Mouse (Mus musculus) regulatory T cell (primary cell): Measurements from ENCODE around the gene Hap1.
"Not testable (repeated sequence)": the region's sequence is repeated elsewhere in the genome, so short reads cannot be mapped to it uniquely, and the experiment has no call there.

Experiments used
- in situ Hi-C: fragments of 300-600 bp; cut with MboI, MseI; formaldehyde crosslinking; loops from one replicate; pipeline ENCODE4 v1.15.1; 2025; ENCODE audit warnings: high pct_unique_total_duplicates

Gene Hap1

GRCm38 (mm10) chr11:100389931-100390445 is 34.1 kb upstream of the Hap1 start:
- in situ Hi-C loops, result no loop called here

GRCm38 (mm10) chr11:100388588-100388987 is 32.7 kb upstream of the Hap1 start:
- in situ Hi-C loops, result no loop called here

GRCm38 (mm10) chr11:100387589-100388375 is 31.9 kb upstream of the Hap1 start:
- in situ Hi-C loops, result no loop called here

GRCm38 (mm10) chr11:100387111-100387510 is 31.2 kb upstream of the Hap1 start:
- in situ Hi-C loops, result no loop called here

- in situ Hi-C loops, result no loop called here
Observed at GRCm38 (mm10) chr11:100386586-100386985, 30.7 kb upstream of the Hap1 start.

GRCm38 (mm10) chr11:100385016-100385415 is 29.1 kb upstream of the Hap1 start:
- in situ Hi-C loops, result no loop called here

- in situ Hi-C loops, result no loop called here
Observed at GRCm38 (mm10) chr11:100382682-100383081, 26.8 kb upstream of the Hap1 start.

GRCm38 (mm10) chr11:100379311-100379710 is 23.4 kb upstream of the Hap1 start:
- in situ Hi-C loops, result no loop called here

- in situ Hi-C loops, result no loop called here
Observed at GRCm38 (mm10) chr11:100378446-100378845, 22.5 kb upstream of the Hap1 start.

- in situ Hi-C loops, result no loop called here
Observed at GRCm38 (mm10) chr11:100377989-100378388, 22.1 kb upstream of the Hap1 start.

- in situ Hi-C loops, result no loop called here
Observed at GRCm38 (mm10) chr11:100376746-100377389, 20.9 kb upstream of the Hap1 start.

GRCm38 (mm10) chr11:100376005-100376404 is 20.1 kb upstream of the Hap1 start:
- in situ Hi-C loops, result no loop called here

GRCm38 (mm10) chr11:100375127-100375526 is 19.2 kb upstream of the Hap1 start:
- in situ Hi-C loops, result no loop called here

- in situ Hi-C loops, result no loop called here
Observed at GRCm38 (mm10) chr11:100371981-100372558, 16.1 kb upstream of the Hap1 start.

- in situ Hi-C loops, result loop anchor here (5.0 kb wide), 1 partner anchor 37 kb away; no protein-coding TSS in a partner anchor
Observed at GRCm38 (mm10) chr11:100369822-100370221, 13.9 kb upstream of the Hap1 start.

GRCm38 (mm10) chr11:100369145-100369544 is 13.2 kb upstream of the Hap1 start:
- in situ Hi-C loops, result loop anchor here (5.0 kb wide), 1 partner anchor 38 kb away; no protein-coding TSS in a partner anchor

GRCm38 (mm10) chr11:100362979-100363562 is 7.1 kb upstream of the Hap1 start:
- in situ Hi-C loops, result no loop called here

- in situ Hi-C loops, result no loop called here
Observed at GRCm38 (mm10) chr11:100362209-100362978, 6.5 kb upstream of the Hap1 start.

GRCm38 (mm10) chr11:100361059-100361458 is 5.1 kb upstream of the Hap1 start:
- in situ Hi-C loops, result not testable (repeated sequence)

- in situ Hi-C loops, result no loop called here
Observed at GRCm38 (mm10) chr11:100360175-100360574, 4.2 kb upstream of the Hap1 start.

GRCm38 (mm10) chr11:100357408-100357807 is 1.5 kb upstream of the Hap1 start:
- in situ Hi-C loops, result no loop called here
